Mouse (Mus musculus) ES-Bruce4 (cell line): ENCODE data around the gene Sema5a.

Source experiments
- CTCF ChIP-seq: IDR thresholded peaks from one replicate; pipeline ENCODE4 v1.8.1; 2011; ENCODE audit warnings: low read depth, low read length
- EP300 ChIP-seq: IDR thresholded peaks from 2 replicates; pipeline ENCODE4 v1.6.1; 2011; ENCODE audit warnings: low read depth, low read length; ENCODE audit not compliant: insufficient read depth
- POLR2A ChIP-seq: IDR thresholded peaks from one replicate; pipeline ENCODE4 v1.8.1; 2011; ENCODE audit warnings: low read length; ENCODE audit not compliant: insufficient read depth

DNA sequence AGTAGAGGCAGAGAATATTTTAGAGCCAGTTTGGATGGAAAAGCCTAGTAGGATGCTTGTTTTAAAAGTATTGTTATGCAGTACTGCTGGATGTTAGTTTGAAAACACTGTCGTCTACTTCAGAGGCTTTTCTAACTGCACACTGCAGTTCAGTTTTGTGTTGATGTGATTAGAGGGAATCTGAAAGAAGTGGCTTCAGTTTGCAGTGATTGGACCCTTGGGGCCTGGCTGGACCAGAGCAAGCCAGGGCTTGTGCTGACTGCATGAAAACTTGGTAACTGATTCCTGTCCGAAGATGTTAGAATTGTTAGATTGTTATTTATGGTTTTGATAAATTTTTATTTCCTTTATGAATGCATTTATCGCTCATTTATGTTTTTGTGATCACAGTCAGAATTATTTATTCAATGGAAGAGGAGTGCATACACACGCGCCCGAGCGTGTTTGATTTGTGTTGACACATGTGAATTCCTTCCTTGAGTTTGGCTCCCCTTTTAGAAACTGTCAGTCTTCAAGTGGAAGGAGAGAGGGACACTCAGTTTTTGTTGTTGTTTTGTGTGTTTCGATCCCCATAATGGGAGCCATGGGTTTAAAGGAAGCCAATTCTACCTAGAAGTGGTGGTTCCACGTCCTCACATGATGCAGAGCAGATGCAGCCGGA, 85.2 kb downstream of the Sema5a start:
- TF ChIP-seq CTCF (no peak), POLR2A (no peak), EP300 (no peak)
